Mouse (Mus musculus): ENCODE data around the gene Lmod3.

DNA sequence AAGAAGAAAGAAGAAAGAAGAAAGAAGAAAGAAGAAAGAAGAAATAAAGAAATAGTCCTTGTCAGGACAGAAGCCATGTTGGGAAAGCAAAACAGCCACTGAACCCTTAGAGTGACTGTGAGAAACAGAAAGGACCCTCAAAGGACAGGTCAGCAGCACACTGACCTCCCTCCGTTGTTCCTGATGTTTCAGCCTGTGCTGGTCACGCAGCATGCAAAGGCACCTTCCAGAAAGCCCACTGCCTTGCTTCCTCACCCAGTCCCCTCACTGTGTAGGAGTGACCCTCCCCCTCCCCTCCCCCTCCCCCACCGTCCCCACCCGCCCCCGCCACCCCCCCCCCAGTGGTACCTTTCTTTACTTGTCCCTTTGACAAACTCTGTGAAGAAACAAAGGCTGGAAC lies 31.9 kb downstream of the Lmod3 start:
- TF ChIP-seq CTCF (IDR thresholded peaks at IDR 0.05; ENCODE audit: low read depth, low read length) (no peak), POLR2A (IDR thresholded peaks at IDR 0.05; ENCODE audit: extremely low read depth, insufficient read depth, low read length) (no peak)

Measured in liver, adult 2 months (tissue).